Mouse (Mus musculus): ENCODE data around the gene Cd300ld2. TPM values are rescaled to one million over a fixed set of nuclear protein-coding genes. Genes with fewer than 3 reads are reported as not detected.
"Not testable (repeated sequence)": the region's sequence is repeated elsewhere in the genome, so short reads cannot be mapped to it uniquely, and the experiment has no call there.

The Cd300ld2 gene
- polyA plus RNA-seq (2012; rRNA removed) = 0.20 and 0.27 TPM in 2 replicates

DNA sequence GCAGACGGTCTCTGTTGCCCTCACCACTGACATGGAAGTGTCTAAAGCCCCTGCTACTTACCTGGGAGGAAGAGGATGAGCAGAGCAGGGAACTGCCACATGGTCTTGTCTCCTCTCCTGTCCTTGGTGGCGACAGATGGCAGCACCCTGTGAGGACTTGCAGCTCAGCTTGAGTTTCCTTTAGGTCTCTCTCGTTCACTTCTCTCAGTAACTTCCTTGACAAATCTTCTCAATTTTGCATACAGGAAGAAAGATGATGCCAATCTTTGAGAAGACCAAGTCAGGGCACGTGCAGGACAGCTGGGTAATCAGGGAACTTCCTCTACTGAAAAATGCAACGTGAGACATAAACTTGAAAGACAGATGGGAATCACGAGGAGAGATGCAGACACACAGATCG lies at the start of gene Cd300ld2:
Cd300ld2 (minus strand) TSS at position 101 of the 400 bp plus-strand sequence.
- not testable (repeated sequence) for H3K4me1 ChIP-seq (ENCODE audit: control insufficient read depth, insufficient read depth, insufficient read length); H3K4me3 ChIP-seq (ENCODE audit: extremely low read depth, insufficient read depth, insufficient read length); H3K27ac ChIP-seq (ENCODE audit: insufficient read depth, low read length); H3K36me3 ChIP-seq (ENCODE audit: control insufficient read depth, insufficient read depth, low read length); DNase-seq (ENCODE audit: low read depth in 1 of 2, low spot score in 2 of 2); H3K27me3 ChIP-seq (ENCODE audit: control insufficient read depth, insufficient read depth, low read length)
- no CpG with 5 or more reads among the region's 7 CpGs for WGBS

DNA sequence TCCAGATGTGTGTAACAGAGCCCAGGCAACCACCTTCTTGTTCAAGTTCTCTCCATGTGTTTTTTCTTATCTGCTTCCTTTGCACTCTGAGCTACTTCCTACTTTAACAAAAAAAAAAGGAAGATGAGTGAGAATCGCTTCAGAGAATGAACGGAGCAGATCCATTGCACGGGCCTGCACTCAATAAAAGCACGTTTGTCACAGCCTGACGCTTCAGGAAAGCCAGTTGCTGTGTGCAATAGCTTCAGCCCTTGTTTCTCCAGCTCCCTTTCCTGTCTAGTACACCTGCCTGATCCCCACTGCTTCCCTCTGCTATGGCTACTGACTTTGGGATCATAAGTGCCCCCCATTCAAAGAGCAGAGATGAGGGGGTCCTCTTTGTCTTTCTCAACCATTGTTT lies 46.1 kb upstream of the Cd300ld2 start, which contains the start of gene Cd300e:
Cd300e (minus strand) TSS at position 101 of the 400 bp plus-strand sequence.
- Histone ChIP-seq H3K36me3 (ENCODE audit: control insufficient read depth, insufficient read depth, low read length) (no peaks in the 10 kb centered on the region), H3K27me3 (ENCODE audit: control insufficient read depth, insufficient read depth, low read length) (no peaks in the 10 kb centered on the region), H3K27ac (ENCODE audit: insufficient read depth, low read length) (no peak within 1 kb of the TSS), H3K4me3 (ENCODE audit: extremely low read depth, insufficient read depth, insufficient read length) (no peak within 1 kb of the TSS), H3K4me1 (ENCODE audit: control insufficient read depth, insufficient read depth, insufficient read length) (no peaks in the 10 kb centered on the region)
- DNase-seq (ENCODE audit: low read depth in 1 of 2, low spot score in 2 of 2) = no peak
- WGBS = 4% methylated on average over 5 of the region's 5 CpGs
- TF ChIP-seq CTCF (IDR thresholded peaks at IDR 0.05; ENCODE audit: extremely low read depth, insufficient read depth, insufficient read length, insufficient replicate concordance) = no peak
- TF ChIP-seq POLR2A (IDR thresholded peaks at IDR 0.05; ENCODE audit: low read depth, low read length) = no peak

DNA sequence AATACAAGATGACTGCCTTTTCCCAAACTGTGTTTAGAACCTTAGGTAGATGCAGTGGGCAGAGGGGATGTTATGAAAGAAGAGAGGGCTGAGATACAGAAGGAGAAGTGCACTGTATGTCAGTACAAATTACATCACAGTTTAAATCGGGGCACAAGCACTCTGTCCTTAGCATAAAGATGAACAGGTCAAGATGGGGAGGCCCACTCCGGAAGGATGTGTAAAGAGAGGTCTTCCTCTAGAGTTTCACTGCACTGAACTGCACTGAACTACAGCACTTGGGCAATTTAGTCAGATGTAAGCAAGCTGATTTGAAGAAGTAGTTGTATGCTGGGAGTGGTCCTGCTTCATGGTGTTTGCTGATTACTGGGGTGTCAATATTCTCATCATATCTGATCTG lies 43.8 kb upstream of the Cd300ld2 start:
- WGBS = 61% methylated on average over 2 of the region's 2 CpGs
- DNase-seq (ENCODE audit: low read depth in 1 of 2, low spot score in 2 of 2) = no peak
- H3K36me3 ChIP-seq (ENCODE audit: control insufficient read depth, insufficient read depth, low read length) = no peaks in the 10 kb centered on the region
- H3K27me3 ChIP-seq (ENCODE audit: control insufficient read depth, insufficient read depth, low read length) = no peaks in the 10 kb centered on the region
- no peaks in the 10 kb centered on the region for H3K4me1 ChIP-seq (ENCODE audit: control insufficient read depth, insufficient read depth, insufficient read length)
- no peak overlapping the region for H3K4me3 ChIP-seq (ENCODE audit: extremely low read depth, insufficient read depth, insufficient read length)
- H3K27ac ChIP-seq (ENCODE audit: insufficient read depth, low read length) = no peak overlapping the region
- TF ChIP-seq POLR2A (IDR thresholded peaks at IDR 0.05; ENCODE audit: low read depth, low read length) (no peak), CTCF (IDR thresholded peaks at IDR 0.05; ENCODE audit: extremely low read depth, insufficient read depth, insufficient read length, insufficient replicate concordance) (no peak)

DNA sequence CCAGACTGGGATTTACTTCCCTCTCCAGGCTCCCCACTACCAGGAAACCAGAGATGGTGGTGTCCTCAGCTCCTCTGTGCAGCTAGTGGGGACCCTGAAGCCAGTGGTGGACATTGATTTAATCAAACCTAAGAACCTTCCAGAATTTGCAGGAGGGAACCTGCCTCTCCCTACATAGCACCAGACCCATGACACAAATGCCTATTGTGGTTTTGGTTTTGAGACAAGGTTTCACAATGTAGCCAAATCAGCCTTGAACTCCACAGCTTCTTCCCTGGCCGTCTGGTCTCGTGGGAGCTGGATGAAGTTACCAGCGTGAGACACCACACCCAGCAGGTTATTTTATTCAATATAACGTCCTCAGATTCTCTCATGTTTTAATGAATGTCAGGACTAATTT lies 42.7 kb upstream of the Cd300ld2 start:
- Histone ChIP-seq H3K36me3 (ENCODE audit: control insufficient read depth, insufficient read depth, low read length) (no peaks in the 10 kb centered on the region), H3K27ac (ENCODE audit: insufficient read depth, low read length) (no peak overlapping the region), H3K27me3 (ENCODE audit: control insufficient read depth, insufficient read depth, low read length) (no peaks in the 10 kb centered on the region), H3K4me1 (ENCODE audit: control insufficient read depth, insufficient read depth, insufficient read length) (no peaks in the 10 kb centered on the region), H3K4me3 (ENCODE audit: extremely low read depth, insufficient read depth, insufficient read length) (no peak overlapping the region)
- DNase-seq (ENCODE audit: low read depth in 1 of 2, low spot score in 2 of 2) = no peak
- 65% methylated on average over 4 of the region's 4 CpGs for WGBS
- TF ChIP-seq CTCF (IDR thresholded peaks at IDR 0.05; ENCODE audit: extremely low read depth, insufficient read depth, insufficient read length, insufficient replicate concordance) = no peak
- no peak for TF ChIP-seq POLR2A (IDR thresholded peaks at IDR 0.05; ENCODE audit: low read depth, low read length)

DNA sequence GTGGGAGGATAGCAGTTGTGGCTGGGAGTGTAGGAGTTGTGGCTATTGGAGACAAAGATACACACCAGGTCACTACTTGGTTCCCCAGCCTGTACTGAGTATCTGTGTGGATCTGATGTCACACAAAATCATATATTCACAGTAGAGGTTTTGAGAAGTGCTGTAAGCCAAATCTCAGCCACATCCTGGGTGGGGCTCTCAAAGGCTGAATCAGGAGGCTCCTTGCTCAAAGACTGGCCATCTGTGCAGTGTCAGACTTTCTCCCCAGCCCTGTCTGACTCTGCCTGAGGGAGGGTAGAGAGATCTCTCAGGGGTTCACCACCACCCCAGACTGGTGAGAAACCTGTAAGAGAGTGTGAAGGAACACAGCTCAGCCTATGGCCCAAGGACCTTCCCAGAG lies 38.5 kb upstream of the Cd300ld2 start:
- no peaks in the 10 kb centered on the region for H3K4me1 ChIP-seq (ENCODE audit: control insufficient read depth, insufficient read depth, insufficient read length)
- H3K4me3 ChIP-seq (ENCODE audit: extremely low read depth, insufficient read depth, insufficient read length) = no peak overlapping the region
- no peak for TF ChIP-seq POLR2A (IDR thresholded peaks at IDR 0.05; ENCODE audit: low read depth, low read length)
- no peak for TF ChIP-seq CTCF (IDR thresholded peaks at IDR 0.05; ENCODE audit: extremely low read depth, insufficient read depth, insufficient read length, insufficient replicate concordance)
- no peaks in the 10 kb centered on the region for H3K27me3 ChIP-seq (ENCODE audit: control insufficient read depth, insufficient read depth, low read length)
- no peaks in the 10 kb centered on the region for H3K36me3 ChIP-seq (ENCODE audit: control insufficient read depth, insufficient read depth, low read length)
- DNase-seq (ENCODE audit: low read depth in 1 of 2, low spot score in 2 of 2) = no peak
- H3K27ac ChIP-seq (ENCODE audit: insufficient read depth, low read length) = no peak overlapping the region

DNA sequence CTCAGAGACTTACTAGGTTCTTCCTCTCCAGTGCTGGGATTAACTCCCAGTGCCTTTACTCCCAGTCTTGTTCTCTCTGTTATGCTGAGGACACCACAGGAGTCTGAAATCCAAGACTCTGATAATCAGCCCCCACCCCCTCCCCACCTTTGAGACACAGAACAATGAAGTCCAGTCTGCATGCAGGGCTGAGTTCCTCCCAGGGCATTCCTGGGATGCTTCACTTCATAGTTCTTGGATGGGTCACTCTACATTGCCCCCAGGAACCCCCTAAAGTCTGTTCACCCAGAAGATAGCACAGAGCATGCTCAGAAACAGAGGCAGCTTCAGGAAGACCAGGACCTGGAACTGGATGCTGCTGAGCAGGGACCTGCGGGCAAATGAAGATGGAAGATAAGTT lies 37.0 kb upstream of the Cd300ld2 start:
- 89% methylated on average over 1 of the region's 1 CpGs for WGBS
- H3K36me3 ChIP-seq (ENCODE audit: control insufficient read depth, insufficient read depth, low read length) = no peaks in the 10 kb centered on the region
- no peaks in the 10 kb centered on the region for H3K27me3 ChIP-seq (ENCODE audit: control insufficient read depth, insufficient read depth, low read length)
- no peak overlapping the region for H3K27ac ChIP-seq (ENCODE audit: insufficient read depth, low read length)
- no peak for TF ChIP-seq CTCF (IDR thresholded peaks at IDR 0.05; ENCODE audit: extremely low read depth, insufficient read depth, insufficient read length, insufficient replicate concordance)
- no peak for TF ChIP-seq POLR2A (IDR thresholded peaks at IDR 0.05; ENCODE audit: low read depth, low read length)
- DNase-seq (ENCODE audit: low read depth in 1 of 2, low spot score in 2 of 2) = no peak
- H3K4me3 ChIP-seq (ENCODE audit: extremely low read depth, insufficient read depth, insufficient read length) = no peak overlapping the region
- H3K4me1 ChIP-seq (ENCODE audit: control insufficient read depth, insufficient read depth, insufficient read length) = no peaks in the 10 kb centered on the region

DNA sequence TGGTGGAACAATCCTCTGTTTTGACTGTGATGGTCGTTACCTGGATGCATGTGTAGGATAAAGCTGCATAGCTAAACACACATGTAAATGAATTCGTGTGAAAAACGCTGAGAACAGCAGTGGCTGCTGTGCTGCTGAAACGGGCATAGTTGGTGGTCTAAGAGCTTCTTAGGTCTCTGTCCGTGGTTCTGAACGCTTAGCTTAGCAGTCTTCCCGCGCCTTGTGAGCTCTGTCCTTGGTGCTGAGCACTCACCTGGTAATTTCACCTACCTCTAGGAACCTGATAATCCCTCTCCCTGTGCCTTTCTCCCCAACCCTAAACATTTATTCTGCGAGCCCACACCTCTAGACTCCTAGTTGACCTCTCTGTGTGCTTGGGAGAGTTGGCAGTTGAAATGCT lies 36.2 kb upstream of the Cd300ld2 start:
- WGBS = 9% methylated on average over 9 of the region's 9 CpGs
- no peak overlapping the region for H3K27ac ChIP-seq (ENCODE audit: insufficient read depth, low read length)
- H3K4me3 ChIP-seq (ENCODE audit: extremely low read depth, insufficient read depth, insufficient read length) = no peak overlapping the region
- TF ChIP-seq CTCF (IDR thresholded peaks at IDR 0.05; ENCODE audit: extremely low read depth, insufficient read depth, insufficient read length, insufficient replicate concordance) (no peak), POLR2A (IDR thresholded peaks at IDR 0.05; ENCODE audit: low read depth, low read length) (no peak)
- H3K27me3 ChIP-seq (ENCODE audit: control insufficient read depth, insufficient read depth, low read length) = no peaks in the 10 kb centered on the region
- H3K36me3 ChIP-seq (ENCODE audit: control insufficient read depth, insufficient read depth, low read length) = no peaks in the 10 kb centered on the region
- no peak for DNase-seq (ENCODE audit: low read depth in 1 of 2, low spot score in 2 of 2)
- no peaks in the 10 kb centered on the region for H3K4me1 ChIP-seq (ENCODE audit: control insufficient read depth, insufficient read depth, insufficient read length)

All from spleen, adult 2 months (tissue).